Mouse (Mus musculus) heart, embryonic 15.5 days (tissue): ENCODE measurements around the gene Tpm3. TPM values are rescaled to one million over a fixed set of nuclear protein-coding genes. Genes with fewer than 3 reads are reported as not detected.

Source experiments
- ATAC-seq: fragments of 200-750 bp; cut with Nextera tagmentation; replicated peaks from 2 replicates; pipeline ENCODE4 v1.8.0; 2017; ENCODE audit warnings: low read depth, moderate TSS enrichment; ENCODE audit not compliant: insufficient number of reproducible peaks, insufficient read depth, low FRiP score
- H3K27ac ChIP-seq: fragments of 300-500 bp; sonication (generic); 2 replicates; pipeline ENCODE4 v1.5.1; 2015; ENCODE audit warnings: mild to moderate bottlenecking, inconsistent platforms
- H3K27me3 ChIP-seq: fragments of 300-500 bp; sonication (generic); 2 replicates; pipeline ENCODE4 v1.6.1; 2015; ENCODE audit warnings: inconsistent platforms
- H3K36me3 ChIP-seq: fragments of 300-500 bp; sonication (generic); 2 replicates; pipeline ENCODE4 v1.6.1; 2015; ENCODE audit warnings: mild to moderate bottlenecking, inconsistent platforms
- H3K4me1 ChIP-seq: fragments of 300-500 bp; sonication (generic); replicated peaks from 2 replicates; pipeline ENCODE4 v1.6.1; 2015; ENCODE audit warnings: inconsistent platforms
- H3K4me2 ChIP-seq: fragments of 300-500 bp; sonication (generic); 2 replicates; pipeline ENCODE4 v1.6.1; 2015; ENCODE audit warnings: inconsistent platforms, mild to moderate bottlenecking, moderate library complexity
- H3K4me3 ChIP-seq: fragments of 300-500 bp; sonication (generic); 2 replicates; pipeline ENCODE4 v1.5.1; 2015; ENCODE audit warnings: mild to moderate bottlenecking, inconsistent platforms
- H3K9ac ChIP-seq: fragments of 300-500 bp; sonication (generic); 2 replicates; pipeline ENCODE4 v1.6.1; 2015; ENCODE audit warnings: mild to moderate bottlenecking, inconsistent platforms
- H3K9me3 ChIP-seq: fragments of 300-500 bp; sonication (generic); replicated peaks from 2 replicates; pipeline ENCODE4 v1.6.1; 2016; ENCODE audit warnings: inconsistent platforms
- WGBS: fragments of 180-500 bp; shearing (Covaris S2); methylation state at CpG from one replicate; pipeline ENCODE4 v1.1.7; 2015; ENCODE audit warnings: mixed read lengths; 5-methylcytosine and 5-hydroxymethylcytosine counted together
- polyA plus RNA-seq: library from polyadenylated mRNA; unstranded; fragments of >200 nt; fragmentation: Nextera tagmentation; extraction: Ambion mirVana; gene quantifications from 2 replicates; pipeline ENCODE4 v1.2.1, GENCODE M21; 2015

Gene Tpm3
- polyA plus RNA-seq, 1 experiment from 2014 or later: 239 TPM

- Histone ChIP-seq H3K27ac (no peak overlapping the region), H3K9me3 (no peaks in the 10 kb centered on the region), H3K27me3 (no peaks in the 10 kb centered on the region), H3K36me3 (no peaks in the 10 kb centered on the region), H3K4me2 (no peak overlapping the region), H3K4me1 (0 out of 2 replicates have a peak, but pooled peaks cover 3% of the 10 kb centered on the region), H3K9ac (no peak overlapping the region), H3K4me3 (no peak overlapping the region)
- 60% methylated on average over 7 of the region's 7 CpGs for WGBS
- no peak for ATAC-seq
Observed at GRCm38 (mm10) chr3:90069688-90070087, 2.8 kb upstream of the Tpm3 start.

- Histone ChIP-seq H3K9me3 (no peaks in the 10 kb centered on the region), H3K27me3 (no peaks in the 10 kb centered on the region), H3K4me1 (peaks cover 27% of the 10 kb centered on the region), H3K36me3 (no peaks in the 10 kb centered on the region), H3K4me3 (0 out of 2 replicates have a peak overlapping the region, but pooled peaks have one; percentile 2), H3K27ac (no peak overlapping the region; the same call in 1 of the 2 replicates), H3K4me2 (peak overlapping the region; percentile 36), H3K9ac (no peak overlapping the region)
- ATAC-seq: no peak
- WGBS: 14% methylated on average over 5 of the region's 5 CpGs
Observed at GRCm38 (mm10) chr3:90076921-90077716, 4.7 kb downstream of the Tpm3 start.

GRCm38 (mm10) chr3:90078224-90078623, 5.8 kb downstream of the Tpm3 start:
- H3K27me3 ChIP-seq: no peaks in the 10 kb centered on the region
- H3K9ac ChIP-seq: no peak overlapping the region
- no peaks in the 10 kb centered on the region for H3K36me3 ChIP-seq
- no peak overlapping the region for H3K4me2 ChIP-seq
- no peaks in the 10 kb centered on the region for H3K9me3 ChIP-seq
- 48% methylated on average over 5 of the region's 5 CpGs for WGBS
- H3K4me1 ChIP-seq: peaks cover 37% of the 10 kb centered on the region
- H3K27ac ChIP-seq: no peak overlapping the region; the same call in 1 of the 2 replicates
- no peak overlapping the region for H3K4me3 ChIP-seq
- no peak for ATAC-seq

GRCm38 (mm10) chr3:90079133-90079762, 6.8 kb downstream of the Tpm3 start:
- peak overlapping the region; percentile 85 for H3K9ac ChIP-seq
- no peaks in the 10 kb centered on the region for H3K27me3 ChIP-seq
- H3K4me3 ChIP-seq: peak overlapping the region; percentile 78
- H3K9me3 ChIP-seq: no peaks in the 10 kb centered on the region
- H3K36me3 ChIP-seq: no peaks in the 10 kb centered on the region
- ATAC-seq: peak; percentile 94
- H3K4me1 ChIP-seq: peaks cover 48% of the 10 kb centered on the region
- WGBS: 1% methylated on average over 33 of the region's 33 CpGs
- peak overlapping the region; percentile 98 for H3K27ac ChIP-seq
- H3K4me2 ChIP-seq: peak overlapping the region; percentile 86

GRCm38 (mm10) chr3:90079763-90080497, 7.5 kb downstream of the Tpm3 start:
- H3K9ac ChIP-seq: peak overlapping the region; percentile 85
- no peaks in the 10 kb centered on the region for H3K27me3 ChIP-seq
- ATAC-seq: peak; percentile 57
- peak overlapping the region; percentile 98 for H3K27ac ChIP-seq
- H3K4me3 ChIP-seq: peak overlapping the region; percentile 78
- no peaks in the 10 kb centered on the region for H3K36me3 ChIP-seq
- under 1% methylated on average over 52 of the region's 53 CpGs for WGBS
- peaks cover 54% of the 10 kb centered on the region for H3K4me1 ChIP-seq
- no peaks in the 10 kb centered on the region for H3K9me3 ChIP-seq
- peak overlapping the region; percentile 86 for H3K4me2 ChIP-seq

GRCm38 (mm10) chr3:90080498-90080863, 8.0 kb downstream of the Tpm3 start:
- H3K4me1 ChIP-seq: peaks cover 60% of the 10 kb centered on the region
- 0% methylated on average over 6 of the region's 6 CpGs for WGBS
- no peaks in the 10 kb centered on the region for H3K9me3 ChIP-seq
- peak overlapping the region; percentile 78 for H3K4me3 ChIP-seq
- no peaks in the 10 kb centered on the region for H3K27me3 ChIP-seq
- no peak for ATAC-seq
- peak overlapping the region; percentile 85 for H3K9ac ChIP-seq
- peak overlapping the region; percentile 86 for H3K4me2 ChIP-seq
- peak overlapping the region; percentile 98 for H3K27ac ChIP-seq
- no peaks in the 10 kb centered on the region for H3K36me3 ChIP-seq

GRCm38 (mm10) chr3:90081365-90082240, 9.2 kb downstream of the Tpm3 start:
- WGBS: 63% methylated on average over 5 of the region's 5 CpGs
- H3K4me3 ChIP-seq: peak overlapping the region; percentile 78
- H3K4me1 ChIP-seq: peaks cover 65% of the 10 kb centered on the region
- ATAC-seq: no peak
- H3K27me3 ChIP-seq: no peaks in the 10 kb centered on the region
- H3K4me2 ChIP-seq: peak overlapping the region; percentile 86
- peak overlapping the region; percentile 98 for H3K27ac ChIP-seq
- peak overlapping the region; percentile 12; the same call in 1 of the 2 replicates for H3K9ac ChIP-seq
- H3K36me3 ChIP-seq: peaks cover 10% of the 10 kb centered on the region; the same call in 1 of the 2 replicates
- H3K9me3 ChIP-seq: no peaks in the 10 kb centered on the region

- Histone ChIP-seq H3K36me3 (peaks cover 23% of the 10 kb centered on the region), H3K4me3 (peak overlapping the region; percentile 8), H3K4me1 (peaks cover 59% of the 10 kb centered on the region), H3K4me2 (peak overlapping the region; percentile 86), H3K27ac (peak overlapping the region; percentile 98), H3K9ac (0 out of 2 replicates have a peak overlapping the region, but pooled peaks have one; percentile 1), H3K9me3 (no peaks in the 10 kb centered on the region), H3K27me3 (no peaks in the 10 kb centered on the region)
- ATAC-seq: no peak
- 25% methylated on average over 5 of the region's 5 CpGs for WGBS
Observed at GRCm38 (mm10) chr3:90083034-90083433, 10.6 kb downstream of the Tpm3 start.

- Histone ChIP-seq H3K4me1 (peaks cover 56% of the 10 kb centered on the region), H3K9me3 (no peaks in the 10 kb centered on the region), H3K4me3 (peak overlapping the region; percentile 8; the same call in 1 of the 2 replicates), H3K27ac (peak overlapping the region; percentile 98), H3K4me2 (peak overlapping the region; percentile 86), H3K27me3 (no peaks in the 10 kb centered on the region), H3K9ac (0 out of 2 replicates have a peak overlapping the region, but pooled peaks have one; percentile 1), H3K36me3 (peaks cover 31% of the 10 kb centered on the region)
- no peak for ATAC-seq
- WGBS: 44% methylated on average over 3 of the region's 3 CpGs
Observed at GRCm38 (mm10) chr3:90083698-90084324, 11.4 kb downstream of the Tpm3 start.

- no peak for ATAC-seq
- Histone ChIP-seq H3K9me3 (no peaks in the 10 kb centered on the region), H3K27me3 (no peaks in the 10 kb centered on the region), H3K9ac (no peak overlapping the region), H3K4me1 (peaks cover 52% of the 10 kb centered on the region), H3K4me2 (no peak overlapping the region; the same call in 1 of the 2 replicates), H3K4me3 (no peak overlapping the region), H3K27ac (peak overlapping the region; percentile 98), H3K36me3 (peaks cover 41% of the 10 kb centered on the region)
- WGBS: 45% methylated on average over 4 of the region's 4 CpGs
Observed at GRCm38 (mm10) chr3:90084790-90085189, 12.3 kb downstream of the Tpm3 start.
